Mouse (Mus musculus): ENCODE data around the gene Smim24. TPM values are rescaled to one million over a fixed set of nuclear protein-coding genes. Genes with fewer than 3 reads are reported as not detected.

The Smim24 gene
- polyA plus RNA-seq, 1 experiment from 2014 or later, result 2.9 TPM

- WGBS, result 49% methylated on average over 12 of the region's 12 CpGs
- peak overlapping the region; percentile 93 for H3K4me2 ChIP-seq
- H3K36me3 ChIP-seq, result peaks cover 6% of the 10 kb centered on the region; the same call in 1 of the 2 replicates
- peaks cover 46% of the 10 kb centered on the region for H3K4me1 ChIP-seq (replicated peaks)
- ATAC-seq (ENCODE audit: insufficient number of reproducible peaks, low FRiP score), result no peak
- 0 out of 2 replicates have a peak, but pooled peaks cover 3% of the 10 kb centered on the region for H3K27me3 ChIP-seq (replicated peaks)
- H3K27ac ChIP-seq (ENCODE audit: poor library complexity, severe bottlenecking), result no peak overlapping the region
- H3K4me3 ChIP-seq, result peak overlapping the region; percentile 81
- H3K9ac ChIP-seq, result peak overlapping the region; percentile 47
- no peaks in the 10 kb centered on the region for H3K9me3 ChIP-seq (replicated peaks)
Measured at GRCm38 (mm10) chr10:81356352-81356990, 36.4 kb upstream of the Smim24 start.

- Histone ChIP-seq H3K36me3 (peaks cover 14% of the 10 kb centered on the region; the same call in 1 of the 2 replicates), H3K4me1 (replicated peaks) (peaks cover 49% of the 10 kb centered on the region), H3K4me2 (peak within 1 kb of the TSS; percentile 93), H3K9ac (peak within 1 kb of the TSS; percentile 85), H3K4me3 (peak within 1 kb of the TSS; percentile 81), H3K27ac (ENCODE audit: poor library complexity, severe bottlenecking) (peak within 1 kb of the TSS; percentile 35), H3K27me3 (replicated peaks) (0 out of 2 replicates have a peak, but pooled peaks cover 3% of the 10 kb centered on the region), H3K9me3 (replicated peaks) (no peaks in the 10 kb centered on the region)
- peak; percentile 89 for ATAC-seq (ENCODE audit: insufficient number of reproducible peaks, low FRiP score)
- 2% methylated on average over 79 of the region's 79 CpGs for WGBS
Measured at GRCm38 (mm10) chr10:81356991-81357844, 35.6 kb upstream of the Smim24 start, which contains the start of gene Mfsd12. Gene Mfsd12, plus strand, starts transcription at chr10:81357491.

- Histone ChIP-seq H3K4me2 (peak overlapping the region; percentile 93), H3K9me3 (replicated peaks) (no peaks in the 10 kb centered on the region), H3K36me3 (peaks cover 19% of the 10 kb centered on the region; the same call in 1 of the 2 replicates), H3K27ac (ENCODE audit: poor library complexity, severe bottlenecking) (peak overlapping the region; percentile 35; the same call in 1 of the 2 replicates), H3K27me3 (replicated peaks) (peaks cover 5% of the 10 kb centered on the region; the same call in 1 of the 2 replicates), H3K4me3 (peak overlapping the region; percentile 81), H3K9ac (peak overlapping the region; percentile 85), H3K4me1 (replicated peaks) (peaks cover 59% of the 10 kb centered on the region)
- no peak for ATAC-seq (ENCODE audit: insufficient number of reproducible peaks, low FRiP score)
- WGBS, result 19% methylated on average over 4 of the region's 4 CpGs
Measured at GRCm38 (mm10) chr10:81358209-81358608, 34.6 kb upstream of the Smim24 start.

GRCm38 (mm10) chr10:81358841-81359240 is 34.0 kb upstream of the Smim24 start:
- Histone ChIP-seq H3K4me2 (peak overlapping the region; percentile 93), H3K27me3 (replicated peaks) (peaks cover 5% of the 10 kb centered on the region; the same call in 1 of the 2 replicates), H3K9ac (peak overlapping the region; percentile 85), H3K4me3 (peak overlapping the region; percentile 81), H3K4me1 (replicated peaks) (peaks cover 65% of the 10 kb centered on the region), H3K27ac (ENCODE audit: poor library complexity, severe bottlenecking) (no peak overlapping the region), H3K36me3 (peaks cover 19% of the 10 kb centered on the region; the same call in 1 of the 2 replicates), H3K9me3 (replicated peaks) (no peaks in the 10 kb centered on the region)
- no peak for ATAC-seq (ENCODE audit: insufficient number of reproducible peaks, low FRiP score)
- 47% methylated on average over 1 of the region's 1 CpGs for WGBS

- 63% methylated on average over 8 of the region's 8 CpGs for WGBS
- Histone ChIP-seq H3K4me3 (no peak overlapping the region), H3K4me1 (replicated peaks) (peaks cover 84% of the 10 kb centered on the region), H3K9ac (no peak overlapping the region), H3K4me2 (peak overlapping the region; percentile 14), H3K36me3 (peaks cover 19% of the 10 kb centered on the region; the same call in 1 of the 2 replicates), H3K27ac (ENCODE audit: poor library complexity, severe bottlenecking) (peak overlapping the region; percentile 30; the same call in 1 of the 2 replicates), H3K9me3 (replicated peaks) (no peaks in the 10 kb centered on the region), H3K27me3 (replicated peaks) (peaks cover 5% of the 10 kb centered on the region; the same call in 1 of the 2 replicates)
- no peak for ATAC-seq (ENCODE audit: insufficient number of reproducible peaks, low FRiP score)
Measured at GRCm38 (mm10) chr10:81360721-81361120, 32.1 kb upstream of the Smim24 start.

- Histone ChIP-seq H3K27ac (ENCODE audit: poor library complexity, severe bottlenecking) (peak overlapping the region; percentile 96), H3K4me2 (peak overlapping the region; percentile 82), H3K9me3 (replicated peaks) (no peaks in the 10 kb centered on the region), H3K36me3 (peaks cover 33% of the 10 kb centered on the region), H3K27me3 (replicated peaks) (peaks cover 3% of the 10 kb centered on the region; the same call in 1 of the 2 replicates), H3K9ac (peak overlapping the region; percentile 78), H3K4me3 (peak overlapping the region; percentile 49; the same call in 1 of the 2 replicates), H3K4me1 (replicated peaks) (peaks cover 87% of the 10 kb centered on the region)
- 48% methylated on average over 12 of the region's 12 CpGs for WGBS
- peak; percentile 58 for ATAC-seq (ENCODE audit: insufficient number of reproducible peaks, low FRiP score)
Measured at GRCm38 (mm10) chr10:81362336-81362949, 30.4 kb upstream of the Smim24 start.

GRCm38 (mm10) chr10:81363436-81364346 is 29.2 kb upstream of the Smim24 start:
- peak; percentile 67 for ATAC-seq (ENCODE audit: insufficient number of reproducible peaks, low FRiP score)
- H3K9ac ChIP-seq, result peak overlapping the region; percentile 78
- H3K4me2 ChIP-seq, result peak overlapping the region; percentile 82
- H3K36me3 ChIP-seq, result peaks cover 45% of the 10 kb centered on the region
- peaks cover 3% of the 10 kb centered on the region; the same call in 1 of the 2 replicates for H3K27me3 ChIP-seq (replicated peaks)
- peak overlapping the region; percentile 96 for H3K27ac ChIP-seq (ENCODE audit: poor library complexity, severe bottlenecking)
- H3K4me1 ChIP-seq (replicated peaks), result peaks cover 77% of the 10 kb centered on the region
- H3K9me3 ChIP-seq (replicated peaks), result no peaks in the 10 kb centered on the region
- peak overlapping the region; percentile 49 for H3K4me3 ChIP-seq
- WGBS, result 6% methylated on average over 53 of the region's 54 CpGs

GRCm38 (mm10) chr10:81364666-81365065 is 28.2 kb upstream of the Smim24 start:
- no peak; the same call in 1 of the 2 replicates for ATAC-seq (ENCODE audit: insufficient number of reproducible peaks, low FRiP score)
- H3K4me1 ChIP-seq (replicated peaks), result peaks cover 68% of the 10 kb centered on the region
- peak overlapping the region; percentile 78 for H3K9ac ChIP-seq
- peak overlapping the region; percentile 49 for H3K4me3 ChIP-seq
- peaks cover 55% of the 10 kb centered on the region for H3K36me3 ChIP-seq
- peak overlapping the region; percentile 82 for H3K4me2 ChIP-seq
- no peaks in the 10 kb centered on the region for H3K9me3 ChIP-seq (replicated peaks)
- 14% methylated on average over 28 of the region's 28 CpGs for WGBS
- H3K27ac ChIP-seq (ENCODE audit: poor library complexity, severe bottlenecking), result no peak overlapping the region
- H3K27me3 ChIP-seq (replicated peaks), result peaks cover 3% of the 10 kb centered on the region; the same call in 1 of the 2 replicates

GRCm38 (mm10) chr10:81365073-81365472 is 27.8 kb upstream of the Smim24 start:
- peaks cover 56% of the 10 kb centered on the region for H3K36me3 ChIP-seq

More at GRCm38 (mm10) chr10:81365073-81365472, 27.8 kb upstream of the Smim24 start:
- peak overlapping the region; percentile 78 for H3K9ac ChIP-seq
- 36% methylated on average over 4 of the region's 4 CpGs for WGBS
- no peaks in the 10 kb centered on the region for H3K9me3 ChIP-seq (replicated peaks)
- peaks cover 65% of the 10 kb centered on the region for H3K4me1 ChIP-seq (replicated peaks)
- 0 out of 2 replicates have a peak overlapping the region, but pooled peaks have one; percentile 16 for H3K27ac ChIP-seq (ENCODE audit: poor library complexity, severe bottlenecking)
- peak overlapping the region; percentile 82 for H3K4me2 ChIP-seq
- no peak for ATAC-seq (ENCODE audit: insufficient number of reproducible peaks, low FRiP score)
- peaks cover 3% of the 10 kb centered on the region; the same call in 1 of the 2 replicates for H3K27me3 ChIP-seq (replicated peaks)
- H3K4me3 ChIP-seq, result peak overlapping the region; percentile 49; the same call in 1 of the 2 replicates

All from heart, embryonic 12.5 days (tissue).